Mouse (Mus musculus): ENCODE data around the gene Cgref1. TPM values are rescaled to one million over a fixed set of nuclear protein-coding genes. Genes with fewer than 3 reads are reported as not detected.

The Cgref1 gene
- polyA plus RNA-seq (2015; fragmentation: Nextera tagmentation; extraction: Ambion mirVana): 9.2 and 10.1 TPM in 2 replicates

DNA sequence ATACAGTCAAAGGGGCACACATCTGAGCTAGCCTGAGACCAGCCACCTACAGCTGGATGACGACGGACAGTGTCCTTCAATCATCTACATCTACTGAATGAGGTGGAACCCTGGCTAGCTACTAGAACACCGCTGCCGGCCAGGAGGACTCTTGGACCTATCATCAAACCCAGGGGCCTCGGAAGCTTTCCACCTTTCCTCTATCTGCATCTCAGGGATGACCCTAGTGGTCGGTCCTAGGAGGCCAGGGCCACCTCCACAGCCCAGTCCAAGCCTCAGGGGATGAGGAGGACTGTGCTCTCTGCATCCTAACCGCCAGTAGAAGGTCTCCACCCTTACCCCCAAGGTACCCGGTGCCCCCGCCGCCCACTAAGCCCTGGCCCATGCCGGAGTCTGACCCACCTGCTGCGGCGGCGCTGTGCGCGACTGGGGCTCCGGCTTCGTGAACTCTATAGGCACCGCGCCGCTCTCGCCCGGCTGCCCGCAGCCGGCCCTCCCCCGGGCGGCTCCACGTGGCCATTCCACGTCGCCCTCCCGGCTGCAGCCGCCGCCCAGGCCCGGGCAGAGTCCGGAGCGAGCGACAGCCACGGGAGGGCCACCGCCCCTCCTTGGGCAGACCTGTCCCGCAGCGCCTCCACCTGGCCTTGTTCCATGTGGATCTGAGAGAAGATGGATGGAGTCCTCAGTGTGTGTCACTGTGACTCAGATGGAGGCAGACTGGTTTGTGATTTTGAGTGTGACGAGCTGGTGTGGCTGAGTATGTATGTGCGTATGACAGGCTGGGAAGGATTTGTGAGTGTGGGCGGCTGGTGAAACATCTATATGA, at the start of gene Cgref1:
Gene Cgref1 (minus strand): TSS at position 636 of the 826 bp plus-strand sequence.
- H3K36me3 ChIP-seq (ENCODE audit: poor library complexity, severe bottlenecking): no peaks in the 10 kb centered on the region
- no peak within 1 kb of the TSS for H3K27ac ChIP-seq

DNA sequence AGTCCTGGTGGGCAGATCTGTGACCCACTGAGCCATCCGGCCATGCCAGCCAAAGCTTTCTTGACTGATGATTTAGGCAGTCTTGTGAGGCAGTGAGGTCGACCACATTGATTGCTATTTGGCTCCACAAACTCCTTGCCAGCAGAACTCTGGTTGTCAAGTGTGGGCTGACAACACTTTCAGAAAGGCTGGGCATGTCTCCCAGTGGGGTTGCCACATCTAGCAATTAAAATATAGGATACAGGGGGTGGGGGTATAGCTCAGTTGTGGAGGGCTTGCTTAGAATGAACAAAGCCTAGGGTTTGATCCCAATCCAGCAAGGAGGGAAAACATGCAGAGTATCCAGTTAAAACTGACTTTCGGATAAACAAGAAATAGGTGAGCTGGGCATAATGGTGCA, 48.7 kb upstream of the Cgref1 start:
- Histone ChIP-seq H3K4me2 (no peak overlapping the region), H3K27me3 (no peaks in the 10 kb centered on the region), H3K36me3 (ENCODE audit: poor library complexity, severe bottlenecking) (no peaks in the 10 kb centered on the region), H3K4me3 (no peak overlapping the region), H3K4me1 (no peaks in the 10 kb centered on the region), H3K9ac (no peak overlapping the region), H3K9me3 (replicated peaks) (no peaks in the 10 kb centered on the region), H3K27ac (no peak overlapping the region)
- no peak for ATAC-seq
- 63% methylated on average over 3 of the region's 3 CpGs for WGBS

More for the DNA sequence above, at the start of gene Cgref1:
- H3K27me3 ChIP-seq: no peaks in the 10 kb centered on the region; the same call in none of the 2 replicates
- peak within 1 kb of the TSS; percentile 51 for H3K4me3 ChIP-seq
- peak within 1 kb of the TSS; percentile 82 for H3K4me2 ChIP-seq
- WGBS: 5% methylated on average over 43 of the region's 44 CpGs
- peak; percentile 46 for ATAC-seq
- peak within 1 kb of the TSS; percentile 74 for H3K9ac ChIP-seq
- peaks cover 18% of the 10 kb centered on the region for H3K4me1 ChIP-seq
- no peaks in the 10 kb centered on the region for H3K9me3 ChIP-seq (replicated peaks)

- H3K27me3 ChIP-seq: no peaks in the 10 kb centered on the region
- ATAC-seq: no peak
- H3K4me1 ChIP-seq: no peaks in the 10 kb centered on the region
- H3K9ac ChIP-seq: no peak overlapping the region
- H3K36me3 ChIP-seq (ENCODE audit: poor library complexity, severe bottlenecking): no peaks in the 10 kb centered on the region
- WGBS: 83% methylated on average over 5 of the region's 5 CpGs
- no peak overlapping the region for H3K4me2 ChIP-seq
- no peaks in the 10 kb centered on the region for H3K9me3 ChIP-seq (replicated peaks)
- H3K27ac ChIP-seq: no peak overlapping the region
- no peak overlapping the region for H3K4me3 ChIP-seq
These were observed 47.7 kb upstream of the Cgref1 start for GRCm38 (mm10) chr5:30992980-30993676.

DNA sequence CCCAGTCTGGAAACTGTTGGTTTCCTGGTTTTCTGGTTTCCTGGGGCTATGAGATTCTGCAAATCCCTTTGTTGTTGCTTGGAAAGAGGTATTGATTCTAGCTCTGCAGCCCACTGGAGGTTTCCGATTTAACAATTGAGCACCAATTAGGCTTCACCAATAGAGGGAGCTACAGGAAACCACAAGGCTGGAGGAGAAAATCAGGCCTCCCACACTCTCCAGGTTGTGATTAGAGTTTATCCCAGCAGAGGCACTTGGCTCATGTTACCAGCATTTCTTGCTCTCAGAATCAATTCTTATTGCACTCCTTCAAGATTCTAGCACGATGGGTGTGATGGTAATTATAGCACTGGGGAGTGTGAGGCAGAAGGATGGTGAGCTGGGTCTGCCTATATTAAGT, 37.0 kb upstream of the Cgref1 start:
- Histone ChIP-seq H3K4me3 (no peak overlapping the region), H3K27me3 (no peaks in the 10 kb centered on the region), H3K4me1 (no peaks in the 10 kb centered on the region), H3K9me3 (replicated peaks) (no peaks in the 10 kb centered on the region), H3K36me3 (ENCODE audit: poor library complexity, severe bottlenecking) (no peaks in the 10 kb centered on the region), H3K27ac (no peak overlapping the region), H3K9ac (no peak overlapping the region), H3K4me2 (no peak overlapping the region)
- no peak for ATAC-seq
- 15% methylated on average over 2 of the region's 2 CpGs for WGBS

GRCm38 (mm10) chr5:30974870-30975656, 29.7 kb upstream of the Cgref1 start:
- 80% methylated on average over 9 of the region's 9 CpGs for WGBS
- Histone ChIP-seq H3K4me2 (no peak overlapping the region), H3K27ac (no peak overlapping the region), H3K27me3 (no peaks in the 10 kb centered on the region), H3K9me3 (replicated peaks) (no peaks in the 10 kb centered on the region), H3K36me3 (ENCODE audit: poor library complexity, severe bottlenecking) (no peaks in the 10 kb centered on the region), H3K4me1 (no peaks in the 10 kb centered on the region), H3K9ac (no peak overlapping the region), H3K4me3 (no peak overlapping the region)
- no peak for ATAC-seq

DNA sequence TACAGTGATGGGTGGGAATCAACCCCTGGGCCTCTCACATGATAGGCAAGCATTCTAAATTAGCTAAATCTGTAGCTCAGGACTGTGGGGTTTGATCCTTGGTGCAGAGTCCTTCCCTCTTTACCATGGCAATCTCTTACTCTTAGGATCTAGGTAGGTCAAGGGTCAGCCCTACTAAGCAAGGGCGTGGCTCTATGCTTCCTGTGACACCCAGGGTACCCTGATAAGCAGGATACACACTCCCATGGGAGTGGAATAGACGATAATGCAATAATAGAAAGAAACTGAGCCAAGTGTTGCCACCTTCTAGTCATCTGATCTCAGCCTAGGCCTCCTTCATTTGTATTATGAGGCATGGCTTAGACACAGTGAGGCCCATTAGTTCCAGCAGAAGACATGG, 24.0 kb upstream of the Cgref1 start:
- no peak overlapping the region for H3K4me3 ChIP-seq
- no peak for ATAC-seq
- H3K36me3 ChIP-seq (ENCODE audit: poor library complexity, severe bottlenecking): no peaks in the 10 kb centered on the region
- 78% methylated on average over 2 of the region's 2 CpGs for WGBS
- H3K9ac ChIP-seq: no peak overlapping the region
- no peak overlapping the region for H3K4me2 ChIP-seq
- 0 out of 2 replicates have a peak, but pooled peaks cover 2% of the 10 kb centered on the region for H3K27me3 ChIP-seq
- H3K4me1 ChIP-seq: no peaks in the 10 kb centered on the region
- no peak overlapping the region for H3K27ac ChIP-seq
- no peaks in the 10 kb centered on the region for H3K9me3 ChIP-seq (replicated peaks)

DNA sequence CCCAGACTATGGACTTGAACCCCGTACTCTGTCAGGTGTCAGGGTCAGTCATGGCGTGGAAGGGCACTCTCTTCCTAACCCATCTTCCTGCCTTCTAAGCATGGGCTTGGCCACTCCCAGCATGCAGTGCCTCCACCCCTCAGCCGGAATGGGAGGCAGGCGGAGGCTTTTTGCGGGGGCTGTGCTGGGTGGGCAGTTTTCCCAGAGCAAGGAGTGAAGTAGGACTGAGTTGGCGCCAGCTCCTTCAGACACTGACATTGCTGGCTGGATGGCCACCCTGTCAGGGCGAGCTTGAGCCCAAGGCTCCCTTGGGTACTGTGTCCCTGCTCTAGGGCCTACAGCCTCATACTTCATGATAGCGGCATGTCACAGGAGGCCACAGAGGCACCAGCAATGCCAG, 23.0 kb upstream of the Cgref1 start, which contains the start of gene Tcf23:
Gene Tcf23 (plus strand): TSS at position 247 of the 400 bp plus-strand sequence.
- ATAC-seq: no peak
- H3K27ac ChIP-seq: no peak within 1 kb of the TSS
- no peak within 1 kb of the TSS for H3K9ac ChIP-seq
- no peaks in the 10 kb centered on the region for H3K4me1 ChIP-seq
- no peak within 1 kb of the TSS for H3K4me2 ChIP-seq
- no peak within 1 kb of the TSS for H3K4me3 ChIP-seq
- H3K27me3 ChIP-seq: 0 out of 2 replicates have a peak, but pooled peaks cover 2% of the 10 kb centered on the region
- 71% methylated on average over 8 of the region's 8 CpGs for WGBS
- H3K9me3 ChIP-seq (replicated peaks): no peaks in the 10 kb centered on the region
- no peaks in the 10 kb centered on the region for H3K36me3 ChIP-seq (ENCODE audit: poor library complexity, severe bottlenecking)

DNA sequence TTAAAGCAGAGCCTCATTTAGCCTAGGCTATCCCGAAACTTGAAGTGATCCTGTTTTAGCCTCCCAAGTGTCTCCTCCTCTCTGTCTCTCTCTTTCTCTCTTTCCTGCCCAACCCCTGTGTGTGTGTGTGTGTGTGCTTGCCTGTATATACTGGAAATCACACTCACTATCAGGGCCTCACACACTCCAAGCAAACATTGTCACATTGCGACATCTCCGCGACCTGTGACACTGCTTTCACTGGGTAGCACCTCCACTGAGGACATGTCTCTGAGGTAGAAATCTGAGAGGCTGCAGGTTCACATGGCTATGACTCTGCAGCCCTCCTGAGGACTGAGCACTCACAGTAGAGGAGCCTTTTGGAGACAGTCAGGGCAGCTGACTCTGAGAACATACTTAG, 20.8 kb upstream of the Cgref1 start:
- H3K4me2 ChIP-seq: no peak overlapping the region
- no peak overlapping the region for H3K4me3 ChIP-seq
- no peaks in the 10 kb centered on the region for H3K4me1 ChIP-seq
- no peak overlapping the region for H3K9ac ChIP-seq
- ATAC-seq: no peak
- H3K27me3 ChIP-seq: 0 out of 2 replicates have a peak, but pooled peaks cover 8% of the 10 kb centered on the region
- H3K27ac ChIP-seq: no peak overlapping the region
- H3K9me3 ChIP-seq (replicated peaks): no peaks in the 10 kb centered on the region
- whole genome bisulfite sequencing: 90% methylated on average over 4 of the region's 4 CpGs
- no peaks in the 10 kb centered on the region for H3K36me3 ChIP-seq (ENCODE audit: poor library complexity, severe bottlenecking)

DNA sequence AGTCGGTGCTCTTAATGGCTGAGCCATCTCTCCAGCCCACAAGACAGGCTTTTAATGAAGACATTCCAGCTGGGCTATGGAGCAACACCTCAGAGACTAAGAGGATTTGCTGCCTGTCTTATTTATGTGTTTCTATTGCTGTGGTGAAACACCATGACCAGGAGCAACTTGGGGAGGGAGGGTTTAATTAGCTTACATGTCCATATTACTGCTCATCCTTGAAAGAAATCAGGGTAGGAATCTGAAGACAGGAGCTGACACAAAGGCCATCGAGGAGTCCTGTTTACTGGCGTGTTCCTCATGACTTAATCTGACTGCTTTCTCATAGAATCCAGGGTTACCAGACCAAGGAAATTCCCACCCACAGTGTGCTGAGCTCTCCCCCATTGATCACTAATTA, 18.5 kb upstream of the Cgref1 start:
- ATAC-seq: no peak

GRCm38 (mm10) chr5:30961545-30962505, 16.4 kb upstream of the Cgref1 start:
- H3K27ac ChIP-seq: no peak overlapping the region
- H3K36me3 ChIP-seq (ENCODE audit: poor library complexity, severe bottlenecking): peaks cover 18% of the 10 kb centered on the region
- WGBS: 86% methylated on average over 10 of the region's 10 CpGs
- ATAC-seq: no peak
- no peak overlapping the region for H3K4me2 ChIP-seq
- no peak overlapping the region for H3K9ac ChIP-seq
- 0 out of 2 replicates have a peak, but pooled peaks cover 8% of the 10 kb centered on the region for H3K27me3 ChIP-seq
- no peaks in the 10 kb centered on the region for H3K9me3 ChIP-seq (replicated peaks)
- H3K4me1 ChIP-seq: peaks cover 23% of the 10 kb centered on the region
- no peak overlapping the region for H3K4me3 ChIP-seq

More for the DNA sequence above, 18.5 kb upstream of the Cgref1 start:
- Histone ChIP-seq H3K4me3 (no peak overlapping the region), H3K4me2 (no peak overlapping the region), H3K9ac (no peak overlapping the region), H3K36me3 (ENCODE audit: poor library complexity, severe bottlenecking) (0 out of 2 replicates have a peak, but pooled peaks cover under 1% of the 10 kb centered on the region), H3K27me3 (0 out of 2 replicates have a peak, but pooled peaks cover 8% of the 10 kb centered on the region), H3K27ac (no peak overlapping the region), H3K9me3 (replicated peaks) (no peaks in the 10 kb centered on the region), H3K4me1 (peaks cover 6% of the 10 kb centered on the region)
- WGBS: 63% methylated on average over 3 of the region's 3 CpGs

DNA sequence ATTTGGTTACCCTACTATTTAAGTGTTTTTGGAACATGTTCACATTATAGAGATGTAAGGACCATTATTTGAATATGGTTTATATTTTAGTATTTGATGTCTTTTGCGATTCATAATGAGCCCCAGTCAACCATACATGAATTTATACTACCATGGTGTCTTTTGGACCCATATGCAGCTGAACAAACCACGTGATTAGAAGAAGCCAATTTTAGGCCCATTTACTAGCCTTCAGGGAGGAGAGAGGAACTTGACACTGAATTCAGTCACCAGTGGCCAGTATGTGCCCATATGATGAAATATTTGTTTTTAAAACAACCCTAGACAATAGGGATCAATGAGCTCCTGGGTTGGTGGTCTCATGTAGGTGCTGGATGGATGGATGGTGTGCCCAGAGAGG, 15.4 kb upstream of the Cgref1 start:
- Histone ChIP-seq H3K4me3 (peak overlapping the region; percentile 82), H3K36me3 (ENCODE audit: poor library complexity, severe bottlenecking) (peaks cover 21% of the 10 kb centered on the region), H3K9me3 (replicated peaks) (no peaks in the 10 kb centered on the region), H3K27ac (no peak overlapping the region), H3K4me2 (peak overlapping the region; percentile 79), H3K4me1 (peaks cover 23% of the 10 kb centered on the region), H3K9ac (peak overlapping the region; percentile 91; the same call in 1 of the 2 replicates), H3K27me3 (0 out of 2 replicates have a peak, but pooled peaks cover 8% of the 10 kb centered on the region)
- WGBS: 91% methylated on average over 2 of the region's 2 CpGs
- ATAC-seq: no peak

Data from forebrain, embryonic 13.5 days (tissue).